Mouse (Mus musculus) erythroid progenitor cell, adult 5-6 weeks (primary cell): ENCODE measurements around the gene Trir. TPM values are rescaled to one million over a fixed set of nuclear protein-coding genes. Genes with fewer than 3 reads are reported as not detected.
A peak's percentile ranks its signal among the peaks of the same experiment; 100 is the strongest.

Source experiments
- ATAC-seq: replicated peaks from 2 replicates; pipeline ENCODE4 v1.8.0; 2016; ENCODE audit warnings: moderate number of reproducible peaks, mild to moderate bottlenecking, moderate TSS enrichment, inconsistent platforms; ENCODE audit not compliant: poor library complexity, low FRiP score, severe bottlenecking
- total RNA-seq, 2 experiments: library from RNA; stranded (forward) in 1 of 2; stranded (reverse) in 1 of 2; fragments of 150-400 nt in 1 of 2; fragments of 186-747, 209-891 nt in 1 of 2; gene quantifications; 2 replicates each; pipeline versions ENCODE4 v1.2.3 to v1.2.4; 2015 to 2017; ENCODE audit warnings: low replicate concordance in 2 of 2

The Trir gene
- total RNA-seq, 2 experiments from 2014 or later: 143 to 476 TPM

GRCm38 (mm10) chr8:84990836-84991235, 35.8 kb upstream of the Trir start:
- peak; percentile 46 for ATAC-seq

- no peak for ATAC-seq
These were observed 32.2 kb upstream of the Trir start for GRCm38 (mm10) chr8:84994375-84994774.

- ATAC-seq: no peak
These were observed 30.9 kb upstream of the Trir start for GRCm38 (mm10) chr8:84995680-84996079.

- ATAC-seq: no peak
These were observed 29.6 kb upstream of the Trir start for GRCm38 (mm10) chr8:84996978-84997377.

- peak; percentile 95 for ATAC-seq
These were observed 28.9 kb upstream of the Trir start for GRCm38 (mm10) chr8:84997649-84998295.

GRCm38 (mm10) chr8:85007686-85008085, 18.9 kb upstream of the Trir start:
- ATAC-seq: peak; percentile 86

- ATAC-seq: no peak
These were observed 15.4 kb upstream of the Trir start for GRCm38 (mm10) chr8:85011242-85011641.

GRCm38 (mm10) chr8:85013230-85013840, 13.3 kb upstream of the Trir start:
- ATAC-seq: peak; percentile 65; the same call in 1 of the 2 replicates

- ATAC-seq: no peak
These were observed 12.2 kb upstream of the Trir start, which contains the start of gene Best2 for GRCm38 (mm10) chr8:85014431-85014830. Gene Best2 (minus strand): TSS chr8:85014531.

- no peak for ATAC-seq
These were observed 9.9 kb upstream of the Trir start for GRCm38 (mm10) chr8:85016724-85017123.

GRCm38 (mm10) chr8:85017209-85017608, 9.4 kb upstream of the Trir start:
- ATAC-seq: no peak

GRCm38 (mm10) chr8:85021514-85022055, 5.0 kb upstream of the Trir start:
- no peak for ATAC-seq

GRCm38 (mm10) chr8:85023846-85024245, 2.8 kb upstream of the Trir start:
- ATAC-seq: no peak

- ATAC-seq: peak; percentile 85
These were observed 1.3 kb upstream of the Trir start, which contains the start of gene Asna1 for GRCm38 (mm10) chr8:85025098-85025932. Gene Asna1 (minus strand): TSS chr8:85025281.

GRCm38 (mm10) chr8:85027516-85027855, 863 bp downstream of the Trir start:
- no peak for ATAC-seq

- no peak for ATAC-seq
These were observed 1.3 kb downstream of the Trir start for GRCm38 (mm10) chr8:85027922-85028321.

- ATAC-seq: no peak
These were observed 2.6 kb downstream of the Trir start for GRCm38 (mm10) chr8:85029271-85029670.

- ATAC-seq: no peak
These were observed 6.1 kb downstream of the Trir start for GRCm38 (mm10) chr8:85032622-85033311.

- no peak for ATAC-seq
These were observed 7.2 kb downstream of the Trir start for GRCm38 (mm10) chr8:85033867-85034266.

- no peak for ATAC-seq
These were observed 8.1 kb downstream of the Trir start for GRCm38 (mm10) chr8:85034764-85035163.
